Mouse (Mus musculus) limb, embryonic 13.5 days (tissue): ENCODE measurements around the gene Gna14. TPM values are rescaled to one million over a fixed set of nuclear protein-coding genes. Genes with fewer than 3 reads are reported as not detected.

Experiments
- ATAC-seq: fragments of 200-750 bp; cut with Nextera tagmentation; 2 replicates; pipeline ENCODE4 v1.8.0; 2017; ENCODE audit warnings: low read depth, moderate number of reproducible peaks, moderate TSS enrichment; ENCODE audit not compliant: low FRiP score
- H3K27ac ChIP-seq: fragments of 300-500 bp; sonication (generic); 2 replicates; pipeline ENCODE4 v1.5.1; 2015; ENCODE audit warnings: inconsistent platforms, mild to moderate bottlenecking, moderate library complexity
- H3K27me3 ChIP-seq: fragments of 300-500 bp; sonication (generic); 2 replicates; pipeline ENCODE4 v1.6.1; 2015; ENCODE audit warnings: mild to moderate bottlenecking, inconsistent platforms
- H3K36me3 ChIP-seq: fragments of 300-500 bp; sonication (generic); 2 replicates; pipeline ENCODE4 v1.6.1; 2015; ENCODE audit warnings: inconsistent platforms, mild to moderate bottlenecking, moderate library complexity
- H3K4me1 ChIP-seq: fragments of 300-500 bp; sonication (generic); 2 replicates; pipeline ENCODE4 v1.6.1; 2015; ENCODE audit warnings: inconsistent platforms
- H3K4me2 ChIP-seq: fragments of 300-500 bp; sonication (generic); replicated peaks from 2 replicates; pipeline ENCODE4 v1.6.1; 2015; ENCODE audit warnings: inconsistent platforms, mild to moderate bottlenecking, moderate library complexity
- H3K4me3 ChIP-seq: fragments of 300-500 bp; sonication (generic); 2 replicates; pipeline ENCODE4 v1.5.1; 2015; ENCODE audit warnings: moderate library complexity, mild to moderate bottlenecking, inconsistent platforms
- H3K9ac ChIP-seq: fragments of 300-500 bp; sonication (generic); 2 replicates; pipeline ENCODE4 v1.6.1; 2015; ENCODE audit warnings: mild to moderate bottlenecking, inconsistent platforms
- H3K9me3 ChIP-seq: fragments of 300-500 bp; sonication (generic); 2 replicates; pipeline ENCODE4 v1.6.1; 2016; ENCODE audit warnings: inconsistent platforms
- WGBS: fragments of 180-500 bp; shearing (Covaris S2); methylation state at CpG from one replicate; pipeline ENCODE4 v1.1.7; 2015; 5-methylcytosine and 5-hydroxymethylcytosine counted together
- polyA plus RNA-seq: library from polyadenylated mRNA; unstranded; fragments of >200 nt; fragmentation: Nextera tagmentation; extraction: Ambion mirVana; gene quantifications from 2 replicates; pipeline ENCODE4 v1.2.1, GENCODE M21; 2015

The Gna14 gene
- polyA plus RNA-seq, 1 experiment from 2014 or later: 2.1 TPM

- H3K27me3 ChIP-seq: no peaks in the 10 kb centered on the region
- no peaks in the 10 kb centered on the region for H3K9me3 ChIP-seq
- no peak overlapping the region for H3K27ac ChIP-seq
- H3K36me3 ChIP-seq: no peaks in the 10 kb centered on the region
- H3K9ac ChIP-seq: no peak overlapping the region
- no peak overlapping the region for H3K4me2 ChIP-seq
- ATAC-seq: no peak
- no peak overlapping the region for H3K4me3 ChIP-seq
- H3K4me1 ChIP-seq: no peaks in the 10 kb centered on the region
- 74% methylated on average over 3 of the region's 3 CpGs for WGBS
Measured at GRCm38 (mm10) chr19:16528225-16528828, 92.8 kb downstream of the Gna14 start.

DNA sequence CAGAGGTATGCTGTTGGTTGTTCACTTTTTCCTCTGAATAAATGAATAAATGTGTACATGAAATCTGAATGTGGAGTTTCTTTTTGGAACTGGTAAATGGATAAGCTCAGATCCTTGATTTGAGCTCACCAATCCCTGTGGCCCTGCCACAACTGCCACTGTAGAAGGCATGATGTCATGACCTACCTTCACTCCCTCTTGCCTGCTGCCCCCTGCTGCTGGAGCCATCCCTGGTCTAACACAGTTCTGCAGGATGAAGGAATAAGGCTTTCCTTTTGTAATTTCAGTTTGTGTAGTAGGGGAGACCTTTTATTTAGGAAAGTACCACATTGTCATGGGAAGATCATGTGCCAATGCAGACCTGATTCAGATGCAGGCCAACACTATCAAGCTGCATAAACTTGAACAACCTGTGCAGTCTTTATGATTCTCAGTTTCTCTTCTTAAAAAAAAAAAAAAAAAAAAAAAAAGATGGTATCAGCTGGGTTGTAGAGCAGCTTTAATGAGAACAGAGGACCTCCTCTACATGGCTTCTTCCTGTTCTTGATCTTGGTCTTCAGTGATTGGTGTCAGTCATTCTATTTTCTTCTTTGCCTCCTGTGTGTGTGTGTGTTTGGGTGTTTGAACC, 93.8 kb downstream of the Gna14 start:
- H3K9me3 ChIP-seq: no peaks in the 10 kb centered on the region
- H3K4me3 ChIP-seq: no peak overlapping the region
- ATAC-seq: no peak

DNA sequence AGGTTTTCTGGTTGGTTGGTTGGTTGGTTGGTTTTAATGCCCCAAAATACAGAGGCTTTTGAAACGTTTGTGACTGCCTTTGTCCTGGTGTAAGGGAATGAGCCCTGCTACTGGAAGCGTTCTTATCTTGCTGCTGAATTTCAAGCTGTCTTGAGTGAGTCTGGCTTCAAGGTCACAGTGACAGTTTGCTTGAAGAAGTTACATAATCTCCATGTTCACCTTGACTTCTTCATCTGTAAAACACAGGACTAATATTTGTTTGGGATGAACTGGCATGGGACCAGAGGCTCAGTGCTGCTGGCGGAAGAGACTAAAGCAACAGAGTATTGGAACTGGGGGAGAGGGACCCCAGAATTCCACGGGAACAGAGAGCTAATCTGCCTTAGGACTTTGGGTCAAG, 94.4 kb downstream of the Gna14 start:
- ATAC-seq: no peak
- Histone ChIP-seq H3K4me3 (no peak overlapping the region), H3K9me3 (no peaks in the 10 kb centered on the region), H3K4me2 (no peak overlapping the region), H3K36me3 (no peaks in the 10 kb centered on the region), H3K4me1 (no peaks in the 10 kb centered on the region), H3K27me3 (no peaks in the 10 kb centered on the region), H3K27ac (no peak overlapping the region), H3K9ac (no peak overlapping the region)
- WGBS: 85% methylated on average over 4 of the region's 4 CpGs

More for the DNA sequence above, 93.8 kb downstream of the Gna14 start:
- H3K27ac ChIP-seq: no peak overlapping the region
- no peaks in the 10 kb centered on the region for H3K36me3 ChIP-seq
- no peak overlapping the region for H3K4me2 ChIP-seq
- no peaks in the 10 kb centered on the region for H3K27me3 ChIP-seq
- no peak overlapping the region for H3K9ac ChIP-seq
- no peaks in the 10 kb centered on the region for H3K4me1 ChIP-seq

DNA sequence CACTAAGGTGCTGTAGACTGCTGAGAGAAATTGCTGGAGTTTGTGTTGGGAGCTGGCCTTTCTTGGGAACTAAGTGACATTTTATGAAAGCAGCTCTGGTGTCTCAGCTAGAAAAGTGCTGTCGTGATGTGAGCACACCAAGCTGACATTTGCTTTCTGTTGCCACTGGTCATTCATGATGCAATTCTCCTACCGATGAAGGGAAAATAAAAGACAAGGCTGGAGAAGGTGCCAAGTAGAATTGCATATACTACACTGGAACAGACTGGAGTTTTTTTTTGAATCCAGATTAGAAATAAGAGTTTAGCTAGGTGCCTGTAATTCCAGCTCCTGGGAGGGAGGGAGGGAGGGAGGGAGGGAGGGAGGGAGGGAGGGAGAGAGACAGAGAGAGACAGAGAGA, 98.7 kb downstream of the Gna14 start:
- H3K4me1 ChIP-seq: no peaks in the 10 kb centered on the region
- H3K9ac ChIP-seq: no peak overlapping the region
- no peak overlapping the region for H3K27ac ChIP-seq
- H3K4me2 ChIP-seq: no peak overlapping the region
- H3K4me3 ChIP-seq: no peak overlapping the region
- H3K36me3 ChIP-seq: no peaks in the 10 kb centered on the region
- H3K9me3 ChIP-seq: no peaks in the 10 kb centered on the region
- WGBS: 85% methylated on average over 2 of the region's 2 CpGs
- H3K27me3 ChIP-seq: no peaks in the 10 kb centered on the region
- ATAC-seq: no peak

DNA sequence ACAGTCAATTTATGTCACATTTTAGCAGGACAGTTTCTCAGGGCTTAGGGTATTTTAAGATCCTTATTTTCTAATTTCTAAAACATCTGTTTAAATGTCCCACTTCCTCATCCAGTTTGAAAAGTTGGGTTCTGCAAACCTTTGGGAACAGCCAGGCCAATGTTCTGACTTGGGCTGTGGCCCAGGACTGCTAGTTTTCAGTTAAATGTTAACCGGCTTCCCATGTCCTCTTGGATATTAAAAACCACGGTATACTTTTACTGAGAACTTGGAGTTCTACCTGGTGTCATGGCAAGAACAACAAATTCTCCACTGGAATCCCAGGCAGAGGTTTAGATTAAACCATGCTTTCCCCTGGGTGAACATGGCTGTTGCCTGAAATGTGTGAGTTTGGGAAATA, 102.9 kb downstream of the Gna14 start:
- no peak overlapping the region for H3K27ac ChIP-seq
- H3K9me3 ChIP-seq: no peaks in the 10 kb centered on the region
- no peak overlapping the region for H3K4me2 ChIP-seq
- no peak overlapping the region for H3K4me3 ChIP-seq
- no peak for ATAC-seq
- no peaks in the 10 kb centered on the region for H3K4me1 ChIP-seq
- H3K9ac ChIP-seq: no peak overlapping the region
- H3K27me3 ChIP-seq: no peaks in the 10 kb centered on the region
- H3K36me3 ChIP-seq: no peaks in the 10 kb centered on the region
- WGBS: 87% methylated on average over 2 of the region's 2 CpGs

- ATAC-seq: no peak
- no peak overlapping the region for H3K4me3 ChIP-seq
- H3K27ac ChIP-seq: no peak overlapping the region
- 81% methylated on average over 4 of the region's 4 CpGs for WGBS
- H3K4me1 ChIP-seq: no peaks in the 10 kb centered on the region
- H3K9ac ChIP-seq: no peak overlapping the region
- no peak overlapping the region for H3K4me2 ChIP-seq
- no peaks in the 10 kb centered on the region for H3K27me3 ChIP-seq
- H3K9me3 ChIP-seq: no peaks in the 10 kb centered on the region
- no peaks in the 10 kb centered on the region for H3K36me3 ChIP-seq
Measured at GRCm38 (mm10) chr19:16543688-16544087, 108.1 kb downstream of the Gna14 start.

DNA sequence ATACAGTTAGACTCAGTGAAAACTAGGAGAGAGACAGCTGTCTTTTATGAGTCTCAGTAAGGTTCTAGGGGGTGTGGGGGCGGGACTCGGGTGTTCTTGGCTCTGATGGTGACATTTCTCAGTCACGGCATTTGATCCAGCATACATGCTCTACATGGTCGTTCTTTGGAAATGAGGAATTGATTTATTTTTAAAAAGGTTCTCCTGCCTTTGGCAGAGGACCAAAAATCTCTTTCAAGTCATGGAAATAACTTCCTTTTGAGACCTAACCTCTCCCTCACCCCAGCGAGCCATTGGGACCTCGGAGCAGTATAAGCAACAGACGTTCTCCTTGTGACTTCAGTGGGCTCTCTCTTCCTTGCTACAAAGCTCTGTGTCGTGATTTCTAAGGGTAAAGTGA, 121.4 kb downstream of the Gna14 start:
- no peaks in the 10 kb centered on the region for H3K36me3 ChIP-seq
- no peak overlapping the region for H3K27ac ChIP-seq
- no peak overlapping the region for H3K4me2 ChIP-seq
- no peak overlapping the region for H3K4me3 ChIP-seq
- 38% methylated on average over 8 of the region's 8 CpGs for WGBS
- peaks cover 17% of the 10 kb centered on the region for H3K4me1 ChIP-seq
- H3K9ac ChIP-seq: no peak overlapping the region
- no peaks in the 10 kb centered on the region for H3K27me3 ChIP-seq
- no peaks in the 10 kb centered on the region for H3K9me3 ChIP-seq
- peak; percentile 79; the same call in 1 of the 2 replicates for ATAC-seq

- Histone ChIP-seq H3K36me3 (no peaks in the 10 kb centered on the region), H3K4me3 (no peak overlapping the region), H3K9me3 (no peaks in the 10 kb centered on the region)
Measured at GRCm38 (mm10) chr19:16557971-16558370, 122.4 kb downstream of the Gna14 start.

GRCm38 (mm10) chr19:16558570-16558969, 123.0 kb downstream of the Gna14 start:
- 64% methylated on average over 2 of the region's 2 CpGs for WGBS
- ATAC-seq: peak; percentile 38; the same call in 1 of the 2 replicates
- no peak overlapping the region for H3K4me3 ChIP-seq

More at GRCm38 (mm10) chr19:16557971-16558370, 122.4 kb downstream of the Gna14 start:
- Histone ChIP-seq H3K27ac (no peak overlapping the region), H3K4me1 (peaks cover 17% of the 10 kb centered on the region), H3K4me2 (no peak overlapping the region), H3K9ac (no peak overlapping the region), H3K27me3 (no peaks in the 10 kb centered on the region)
- ATAC-seq: no peak
- WGBS: 72% methylated on average over 5 of the region's 5 CpGs

DNA sequence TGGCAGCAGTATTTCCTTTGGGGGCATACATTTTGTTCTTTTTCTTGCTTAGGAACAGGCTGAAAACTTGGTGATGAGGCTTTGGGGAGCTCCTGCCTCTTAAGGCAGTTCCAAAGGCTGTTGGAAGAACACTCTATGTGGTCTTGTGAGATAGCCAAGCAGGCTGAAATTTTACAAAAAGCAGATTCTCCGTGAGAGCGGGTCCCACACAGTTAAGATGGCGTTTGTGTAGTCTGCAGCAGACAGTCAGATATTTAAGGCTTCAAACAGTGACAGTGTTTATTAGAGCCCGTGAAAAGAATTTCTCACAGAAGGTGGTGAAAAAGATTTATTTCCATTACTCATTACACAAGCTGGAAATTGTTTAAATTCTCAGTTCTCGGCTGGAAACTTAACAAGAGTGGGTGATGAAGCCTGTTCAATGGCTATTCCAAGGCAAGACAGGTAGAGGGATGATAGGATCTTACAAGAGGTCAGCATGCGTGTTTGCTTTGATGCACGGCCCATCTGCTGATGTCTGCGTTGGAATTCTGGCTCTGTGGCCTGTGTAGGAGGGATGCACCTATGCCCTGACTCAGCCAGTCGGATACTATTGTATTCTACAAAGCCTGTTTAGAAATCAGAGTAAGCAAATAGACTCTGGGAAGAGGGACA, 123.8 kb downstream of the Gna14 start:
- no peaks in the 10 kb centered on the region for H3K9me3 ChIP-seq
- WGBS: 76% methylated on average over 9 of the region's 9 CpGs
- no peak overlapping the region; the same call in 1 of the 2 replicates for H3K27ac ChIP-seq
- no peak overlapping the region for H3K4me3 ChIP-seq
- H3K36me3 ChIP-seq: no peaks in the 10 kb centered on the region
- no peak overlapping the region for H3K4me2 ChIP-seq
- H3K9ac ChIP-seq: no peak overlapping the region
- H3K27me3 ChIP-seq: no peaks in the 10 kb centered on the region
- ATAC-seq: no peak
- peaks cover 17% of the 10 kb centered on the region for H3K4me1 ChIP-seq

More at GRCm38 (mm10) chr19:16558570-16558969, 123.0 kb downstream of the Gna14 start:
- peaks cover 17% of the 10 kb centered on the region for H3K4me1 ChIP-seq
- H3K9ac ChIP-seq: no peak overlapping the region
- no peaks in the 10 kb centered on the region for H3K27me3 ChIP-seq
- no peak overlapping the region for H3K27ac ChIP-seq
- no peaks in the 10 kb centered on the region for H3K36me3 ChIP-seq
- no peaks in the 10 kb centered on the region for H3K9me3 ChIP-seq
- no peak overlapping the region for H3K4me2 ChIP-seq

- peaks cover 6% of the 10 kb centered on the region; the same call in 1 of the 2 replicates for H3K4me1 ChIP-seq
- no peak for ATAC-seq
- no peak overlapping the region for H3K9ac ChIP-seq
- no peak overlapping the region; the same call in 1 of the 2 replicates for H3K27ac ChIP-seq
- no peak overlapping the region for H3K4me3 ChIP-seq
- no peaks in the 10 kb centered on the region for H3K36me3 ChIP-seq
- no peaks in the 10 kb centered on the region for H3K27me3 ChIP-seq
- H3K4me2 ChIP-seq: no peak overlapping the region
- 79% methylated on average over 6 of the region's 6 CpGs for WGBS
- H3K9me3 ChIP-seq: no peaks in the 10 kb centered on the region
Measured at GRCm38 (mm10) chr19:16562676-16563075, 127.1 kb downstream of the Gna14 start.

DNA sequence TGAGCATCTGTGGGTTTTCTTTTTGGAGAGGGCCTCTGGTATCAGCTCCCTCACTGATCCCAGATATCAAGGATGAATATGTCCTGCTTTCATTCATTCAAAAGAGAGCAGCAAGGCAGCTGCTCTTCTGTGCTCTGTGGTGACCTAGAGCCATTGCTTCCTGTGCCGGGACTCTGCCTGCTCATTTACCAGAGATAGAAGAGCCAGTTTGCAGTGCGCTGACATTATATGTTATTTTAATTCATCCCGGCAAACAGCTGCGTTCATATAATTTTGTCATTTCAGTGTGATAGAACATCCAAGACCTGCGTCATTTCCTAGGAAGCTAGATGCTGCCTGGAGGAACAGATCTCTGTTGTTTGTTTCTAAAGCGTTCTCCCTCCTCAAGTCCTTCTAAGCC, 141.2 kb downstream of the Gna14 start:
- Histone ChIP-seq H3K4me2 (no peak overlapping the region), H3K4me3 (no peak overlapping the region), H3K27ac (no peak overlapping the region), H3K9me3 (peaks cover under 1% of the 10 kb centered on the region; the same call in 1 of the 2 replicates), H3K36me3 (no peaks in the 10 kb centered on the region), H3K27me3 (no peaks in the 10 kb centered on the region), H3K4me1 (no peaks in the 10 kb centered on the region), H3K9ac (no peak overlapping the region)
- WGBS: 90% methylated on average over 6 of the region's 6 CpGs
- no peak for ATAC-seq
